Mouse (Mus musculus) C2C12 (cell line): ENCODE results near the gene Ldb3.

Source experiments
- CEBPB ChIP-seq: IDR thresholded peaks from one replicate; pipeline ENCODE4 v1.6.1; 2011; ENCODE audit warnings: low read depth, mild to moderate bottlenecking, control low read depth, moderate library complexity
- CTCF ChIP-seq: IDR thresholded peaks from one replicate; pipeline ENCODE4 v1.5.1; 2011; ENCODE audit not compliant: control insufficient read depth, insufficient read depth, insufficient read length
- MAX ChIP-seq: IDR thresholded peaks from one replicate; pipeline ENCODE4 v1.6.1; 2011; ENCODE audit warnings: mild to moderate bottlenecking, control low read depth

- TF ChIP-seq MAX = no peak
- no peak for TF ChIP-seq CTCF
- no peak for TF ChIP-seq CEBPB
These were observed 43.9 kb downstream of the Ldb3 start for GRCm38 (mm10) chr14:34544545-34544944.
